Comparison of ENCODE assay signal across 13 mouse cellular contexts in the genomic region with DNA sequence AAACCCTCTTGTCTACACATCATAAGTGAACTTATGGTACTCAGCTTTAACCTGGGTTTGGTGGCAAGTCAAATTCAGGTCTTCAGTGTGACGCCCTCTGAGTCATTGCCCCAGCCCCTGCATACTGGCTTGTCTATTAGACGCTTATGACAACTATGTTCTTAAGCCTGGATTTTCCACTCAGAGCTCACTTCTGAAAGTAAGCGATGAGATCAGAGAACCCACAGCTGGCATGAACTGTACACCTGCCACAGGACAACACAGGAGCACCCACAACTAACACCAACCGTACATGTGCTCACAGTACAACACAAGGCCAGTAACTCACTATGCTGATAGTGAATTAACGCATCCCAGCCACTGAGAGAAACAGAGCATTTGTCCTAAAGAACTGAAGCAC.
"Had no signal": no experiment of that assay in that cellular context is flagged by ENCODE, and none has a peak within 500 bp of the region (broad histone marks: within the 10 kb centered on the region; RNA-seq: fewer than 3 reads in every experiment).

No protein-coding gene starts in this region.

- H3K4me3 ChIP-seq: kidney, embryonic 15.5 days; left cerebral cortex, adult 2 months; limb, embryonic 15.5 days; liver, embryonic 12.5 days; megakaryocyte, embryonic 14.5 days; midbrain, embryonic 13.5 days; neural tube, embryonic 12.5 days had no signal

- DNase-seq: kidney, adult 2 months; kidney, postnatal 14 days; lung, embryonic 14.5 days; lung, postnatal 10 days; lung, postnatal 4 days; right cerebral cortex, postnatal 14 days had no signal

- H3K27me3 ChIP-seq: kidney, embryonic 15.5 days; limb, embryonic 15.5 days; liver, embryonic 12.5 days; midbrain, embryonic 13.5 days; neural tube, embryonic 12.5 days had no signal

- H3K36me3 ChIP-seq: kidney, embryonic 15.5 days; limb, embryonic 15.5 days; liver, embryonic 12.5 days; midbrain, embryonic 13.5 days; neural tube, embryonic 12.5 days had no signal

- H3K9ac ChIP-seq: kidney, embryonic 15.5 days; limb, embryonic 15.5 days; liver, embryonic 12.5 days; lung, embryonic 14.5 days; midbrain, embryonic 13.5 days; neural tube, embryonic 12.5 days had no signal

- ATAC-seq: liver, embryonic 12.5 days had no signal

- H3K9me3 ChIP-seq: kidney, embryonic 15.5 days; limb, embryonic 15.5 days; liver, embryonic 12.5 days; midbrain, embryonic 13.5 days; neural tube, embryonic 12.5 days had no signal

- H3K4me2 ChIP-seq: kidney, embryonic 15.5 days; limb, embryonic 15.5 days; liver, embryonic 12.5 days; lung, embryonic 14.5 days; midbrain, embryonic 13.5 days; neural tube, embryonic 12.5 days had no signal

- H3K4me1 ChIP-seq: limb, embryonic 15.5 days; liver, embryonic 12.5 days; neural tube, embryonic 12.5 days had no signal

- H3K27ac ChIP-seq: kidney, embryonic 15.5 days; left cerebral cortex, adult 2 months; limb, embryonic 15.5 days; liver, embryonic 12.5 days; midbrain, embryonic 13.5 days; neural tube, embryonic 12.5 days had no signal
